Mouse (Mus musculus): ENCODE measurements around the gene Tkfc. TPM values are rescaled to one million over a fixed set of nuclear protein-coding genes. Genes with fewer than 3 reads are reported as not detected.

Tkfc gene
- 15.1 and 17.3 TPM in 2 replicates for polyA plus RNA-seq (2015; fragmentation: Nextera tagmentation; extraction: Ambion mirVana)

GRCm38 (mm10) chr19:10605293-10605900 lies at the start of gene Tkfc, which contains the start of gene Ddb1:
TSS of gene Tkfc (minus strand) at chr19:10605654.
TSS of gene Ddb1 (plus strand) at chr19:10605327.

DNA sequence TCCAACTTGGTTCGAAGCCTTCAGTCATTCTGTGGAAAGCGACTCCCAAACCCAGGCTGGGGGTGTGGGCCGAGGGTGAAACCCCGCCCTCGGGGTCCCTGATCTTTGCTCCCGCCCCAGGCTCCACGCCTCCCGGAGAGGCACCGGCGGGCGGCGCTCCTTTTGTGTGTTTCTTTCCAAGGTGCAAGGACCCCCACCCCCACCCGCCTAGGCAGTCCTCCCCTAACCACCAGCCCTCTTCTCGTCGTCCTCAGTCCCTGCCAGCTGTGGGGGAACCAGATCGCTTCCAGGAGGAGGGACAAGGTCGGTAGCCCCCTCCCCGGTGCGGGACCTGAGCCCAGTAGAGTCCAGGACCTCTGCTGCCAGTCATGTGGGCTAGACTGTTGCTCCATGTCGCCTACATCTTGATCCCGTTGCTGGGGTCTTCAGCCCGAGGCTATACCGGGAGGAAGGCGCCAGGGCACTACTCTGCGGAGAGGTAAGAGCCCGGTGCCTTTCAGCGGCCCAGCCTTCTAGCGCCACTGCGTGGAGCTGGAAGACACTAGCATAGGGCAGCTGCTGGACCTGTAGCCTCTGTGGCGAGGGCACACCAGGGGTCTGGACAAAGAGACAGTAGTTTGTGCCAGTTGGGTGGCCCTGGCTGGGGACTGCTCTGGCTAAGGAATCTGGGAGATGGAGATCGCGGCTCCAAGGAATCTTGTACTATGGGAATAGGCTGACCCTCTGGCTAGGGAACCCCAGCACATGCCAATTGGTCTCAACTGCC lies 28.8 kb upstream of the Tkfc start, which contains the start of gene Vwce:
Vwce (plus strand) TSS at position 108 of the 766 bp plus-strand sequence.

DNA sequence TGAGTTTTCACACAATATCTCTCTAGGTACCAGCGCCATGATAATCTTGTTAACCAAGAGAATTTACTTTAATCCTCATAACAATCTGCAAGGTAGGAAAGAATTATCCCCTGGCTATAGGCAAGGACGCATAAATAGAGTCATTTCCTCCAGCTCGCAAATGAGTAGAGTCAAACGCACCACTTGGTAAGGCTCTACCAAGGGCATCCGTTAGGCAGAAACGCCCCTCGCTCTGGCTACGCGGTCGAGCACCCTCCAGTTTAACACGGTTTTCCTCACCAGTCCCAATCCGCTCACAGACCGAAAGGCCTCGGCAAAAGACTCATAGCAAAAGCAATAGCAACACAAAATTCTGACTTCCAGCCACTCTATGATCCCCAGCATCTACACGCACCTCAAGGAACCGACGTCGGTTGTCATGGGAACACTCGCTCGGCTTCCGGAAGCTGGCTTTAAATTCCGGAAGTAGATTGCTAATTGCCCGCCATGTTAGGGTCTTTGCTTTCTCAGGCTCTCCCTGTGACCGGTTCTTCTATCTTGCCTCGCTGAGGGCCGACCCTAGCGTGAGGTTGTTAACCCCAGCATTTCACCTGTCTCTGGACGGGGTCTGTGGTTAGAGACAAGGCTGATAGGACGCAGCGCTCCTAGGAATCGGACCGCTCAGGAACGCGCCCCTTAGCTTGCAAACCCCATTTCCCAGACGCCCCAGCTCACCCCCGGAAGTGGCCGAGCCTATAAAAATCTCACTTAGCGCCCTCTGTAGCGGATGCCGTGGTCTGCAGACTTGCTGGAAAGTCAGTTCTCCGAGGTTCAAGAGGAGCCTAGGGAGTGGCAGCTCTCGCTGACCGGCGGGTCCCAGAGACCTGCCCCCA lies 28.5 kb downstream of the Tkfc start, which contains the start of the genes Cyb561a3 and Tmem138:
Cyb561a3 (plus strand) TSS at position 483 of the 872 bp plus-strand sequence.
Tmem138 (minus strand) TSS at position 673 of the 872 bp plus-strand sequence.

DNA sequence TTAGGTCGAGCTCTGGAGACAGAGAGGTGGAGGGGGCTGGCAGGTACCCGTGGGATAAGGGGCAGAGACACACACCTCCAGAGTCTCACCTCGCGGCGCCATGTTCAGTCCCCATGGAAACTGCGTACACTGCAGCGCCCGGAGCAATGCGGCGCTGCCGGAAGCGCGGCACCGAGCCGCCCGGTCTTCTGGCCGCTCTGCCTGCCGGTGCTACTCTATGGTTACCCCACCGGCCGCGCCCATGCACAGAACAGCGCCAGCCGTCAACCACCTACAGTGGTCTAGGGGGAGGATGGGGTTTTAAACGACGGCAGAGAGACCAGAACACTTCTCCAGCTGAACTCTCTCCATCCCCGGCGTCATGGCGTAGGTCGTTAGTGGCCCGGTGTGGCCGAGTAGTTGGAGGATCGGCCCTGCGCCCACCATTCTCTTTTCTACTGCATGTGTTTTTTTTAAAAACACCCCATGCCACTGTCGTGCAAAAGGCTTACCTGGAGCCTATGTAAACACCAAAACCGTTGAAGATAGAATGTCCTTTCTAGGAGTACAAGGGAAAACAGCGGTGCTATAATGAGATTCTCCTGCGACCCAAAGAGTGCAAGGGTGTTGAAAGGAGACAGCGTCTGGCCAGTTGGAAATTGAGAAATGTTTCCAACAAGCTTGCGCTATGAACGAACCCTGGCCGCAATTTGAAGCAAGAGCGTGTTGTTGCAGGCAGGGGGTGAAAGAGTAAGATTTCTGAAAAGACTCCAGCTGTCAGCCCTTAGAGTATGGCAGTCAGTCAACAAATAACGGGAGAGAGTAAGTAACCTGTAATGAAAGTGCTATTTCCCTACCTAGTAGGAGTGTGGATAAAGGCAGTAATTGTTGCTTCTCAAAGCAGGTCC lies 49.6 kb downstream of the Tkfc start, which contains the start of gene Tmem216:
Tmem216 (minus strand) TSS at position 615 of the 887 bp plus-strand sequence.

Other genes with a start within 250 kb of the Tkfc start
- 32.7 and 43.1 TPM in 2 replicates for gene Syt7, start 216.6 kb downstream of the Tkfc start, polyA plus RNA-seq (2015; fragmentation: Nextera tagmentation; extraction: Ambion mirVana)
- 2.3 and 2.5 TPM in 2 replicates for gene Lrrc10b, start 148.2 kb downstream of the Tkfc start, polyA plus RNA-seq (2015; fragmentation: Nextera tagmentation; extraction: Ambion mirVana)
- 1.7 and 1.8 TPM in 2 replicates for gene Ppp1r32, start 122.7 kb downstream of the Tkfc start, polyA plus RNA-seq (2015; fragmentation: Nextera tagmentation; extraction: Ambion mirVana)
- gene Cpsf7, start 80.4 kb downstream of the Tkfc start, polyA plus RNA-seq (2015; fragmentation: Nextera tagmentation; extraction: Ambion mirVana) = 28.2 and 32.1 TPM in 2 replicates
- 66.1 and 68.5 TPM in 2 replicates for gene Sdhaf2, start 79.5 kb downstream of the Tkfc start, polyA plus RNA-seq (2015; fragmentation: Nextera tagmentation; extraction: Ambion mirVana)
- gene Tmem216, start 49.4 kb downstream of the Tkfc start, polyA plus RNA-seq (2015; fragmentation: Nextera tagmentation; extraction: Ambion mirVana) = 47.7 and 51.7 TPM in 2 replicates
- gene Cyb561a3, start 28.5 kb downstream of the Tkfc start, polyA plus RNA-seq (2015; fragmentation: Nextera tagmentation; extraction: Ambion mirVana) = 15.8 and 18.5 TPM in 2 replicates
- 32.0 and 35.3 TPM in 2 replicates for gene Tmem138, start 28.3 kb downstream of the Tkfc start, polyA plus RNA-seq (2015; fragmentation: Nextera tagmentation; extraction: Ambion mirVana)
- gene Ddb1, start 327 bp downstream of the Tkfc start, polyA plus RNA-seq (2015; fragmentation: Nextera tagmentation; extraction: Ambion mirVana) = 107 and 120 TPM in 2 replicates
- 1.8 and 2.3 TPM in 2 replicates for gene Vwce, start 28.6 kb upstream of the Tkfc start, polyA plus RNA-seq (2015; fragmentation: Nextera tagmentation; extraction: Ambion mirVana)
- 0.17 TPM in 1 of 2 replicates, not detected in the other for gene Pga5, start 72.4 kb upstream of the Tkfc start, polyA plus RNA-seq (2015; fragmentation: Nextera tagmentation; extraction: Ambion mirVana)
- gene Vps37c, start 83.1 kb upstream of the Tkfc start, polyA plus RNA-seq (2015; fragmentation: Nextera tagmentation; extraction: Ambion mirVana) = 21.6 and 22.4 TPM in 2 replicates
- 0.18 and 0.21 TPM in 2 replicates for gene Cd5, start 133.3 kb upstream of the Tkfc start, polyA plus RNA-seq (2015; fragmentation: Nextera tagmentation; extraction: Ambion mirVana)
- gene Cd6, start 224.4 kb upstream of the Tkfc start, polyA plus RNA-seq (2015; fragmentation: Nextera tagmentation; extraction: Ambion mirVana) = 0.19 TPM in 1 of 2 replicates, not detected in the other
- gene Slc15a3, start 234.1 kb upstream of the Tkfc start, polyA plus RNA-seq (2015; fragmentation: Nextera tagmentation; extraction: Ambion mirVana) = 0.49 and 0.53 TPM in 2 replicates